Mouse (Mus musculus) cerebral cortex, adult 2 months (tissue): ENCODE results near the gene Aurkb.

ENCODE experiments used
- WGBS: fragments of 180-500 bp; shearing (Covaris S2); methylation state at CpG from one replicate; pipeline ENCODE4 v1.1.7; 2018; 5-methylcytosine and 5-hydroxymethylcytosine counted together

The Aurkb gene

GRCm38 (mm10) chr11:69085608-69086007 is 40.2 kb downstream of the Aurkb start:
- 79% methylated on average over 6 of the region's 6 CpGs for WGBS

- WGBS: 37% methylated on average over 6 of the region's 6 CpGs
Measured at GRCm38 (mm10) chr11:69086390-69086789, 40.9 kb downstream of the Aurkb start.

- 35% methylated on average over 4 of the region's 4 CpGs for WGBS
Measured at GRCm38 (mm10) chr11:69087082-69087481, 41.6 kb downstream of the Aurkb start.

- WGBS: 73% methylated on average over 2 of the region's 2 CpGs
Measured at GRCm38 (mm10) chr11:69087597-69087996, 42.1 kb downstream of the Aurkb start.

GRCm38 (mm10) chr11:69088103-69088855 is 42.8 kb downstream of the Aurkb start, which contains the start of gene Vamp2:
Gene Vamp2 (plus strand): TSS chr11:69088490.
- WGBS: 1% methylated on average over 66 of the region's 67 CpGs

- 6% methylated on average over 25 of the region's 25 CpGs for WGBS
Measured at GRCm38 (mm10) chr11:69088856-69089615, 43.6 kb downstream of the Aurkb start.

- WGBS: 35% methylated on average over 12 of the region's 12 CpGs
Measured at GRCm38 (mm10) chr11:69089616-69090290, 44.3 kb downstream of the Aurkb start.

GRCm38 (mm10) chr11:69090367-69090766 is 44.9 kb downstream of the Aurkb start:
- 17% methylated on average over 6 of the region's 6 CpGs for WGBS

GRCm38 (mm10) chr11:69091566-69092385 is 46.3 kb downstream of the Aurkb start:
- 54% methylated on average over 7 of the region's 7 CpGs for WGBS

- WGBS: 8% methylated on average over 3 of the region's 3 CpGs
Measured at GRCm38 (mm10) chr11:69092386-69092751, 46.9 kb downstream of the Aurkb start.

GRCm38 (mm10) chr11:69092871-69093270 is 47.4 kb downstream of the Aurkb start:
- WGBS: 79% methylated on average over 4 of the region's 4 CpGs

GRCm38 (mm10) chr11:69093856-69094255 is 48.4 kb downstream of the Aurkb start:
- 80% methylated on average over 7 of the region's 7 CpGs for WGBS

- WGBS: under 1% methylated on average over 37 of the region's 37 CpGs
Measured at GRCm38 (mm10) chr11:69094697-69095429, 49.4 kb downstream of the Aurkb start, which contains the start of gene Per1. Gene Per1 (plus strand): TSS chr11:69095217.

GRCm38 (mm10) chr11:69095511-69096231 is 50.2 kb downstream of the Aurkb start:
- under 1% methylated on average over 27 of the region's 27 CpGs for WGBS

- WGBS: 6% methylated on average over 9 of the region's 9 CpGs
Measured at GRCm38 (mm10) chr11:69096360-69096986, 51.0 kb downstream of the Aurkb start.

- WGBS: 1% methylated on average over 28 of the region's 29 CpGs
Measured at GRCm38 (mm10) chr11:69096987-69097900, 51.8 kb downstream of the Aurkb start.

- WGBS: 4% methylated on average over 8 of the region's 8 CpGs
Measured at GRCm38 (mm10) chr11:69098039-69098761, 52.8 kb downstream of the Aurkb start.

GRCm38 (mm10) chr11:69098762-69099091 is 53.3 kb downstream of the Aurkb start:
- 1% methylated on average over 19 of the region's 19 CpGs for whole genome bisulfite sequencing
